Mouse (Mus musculus) olfactory bulb, adult 2 months (tissue): ENCODE data around the gene Snx13.

Experiments
- CTCF ChIP-seq: fragments of 200-500 bp; IDR thresholded peaks from 2 replicates; pipeline ENCODE4 v1.5.1; 2012; ENCODE audit warnings: low read depth, mild to moderate bottlenecking, low read length, moderate library complexity; ENCODE audit not compliant: insufficient read depth
- POLR2A ChIP-seq: fragments of 200-500 bp; IDR thresholded peaks from 2 replicates; pipeline ENCODE4 v1.6.1; 2012; ENCODE audit warnings: mild to moderate bottlenecking, low read depth, low read length, moderate library complexity; ENCODE audit not compliant: insufficient read depth

DNA sequence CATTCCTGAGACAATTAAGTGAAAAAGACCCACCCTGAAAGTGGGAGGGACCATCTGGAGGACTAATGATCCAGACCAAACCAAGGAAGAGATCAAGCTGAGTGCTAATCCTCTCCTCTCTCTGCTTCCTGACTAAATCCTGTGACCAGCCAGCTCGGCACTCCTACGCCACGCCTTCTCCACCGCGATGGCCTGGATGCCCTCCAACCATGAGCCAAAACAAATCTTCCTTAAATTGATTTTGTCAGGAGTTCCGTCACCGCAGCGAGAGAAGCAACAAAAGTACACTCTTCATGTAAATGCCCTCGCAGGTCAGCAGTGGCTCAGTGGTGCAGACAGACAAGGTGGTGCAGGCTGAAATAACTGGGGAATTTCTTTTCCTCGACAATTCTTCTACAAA is 24.9 kb upstream of the Snx13 start:
- TF ChIP-seq CTCF (no peak), POLR2A (no peak)
